Mouse (Mus musculus) small intestine, adult 10 weeks (tissue): Measurements from ENCODE around the gene E130309D02Rik. TPM values are rescaled to one million over a fixed set of nuclear protein-coding genes. Genes with fewer than 3 reads are reported as not detected.

Experiments
- polyA plus RNA-seq: library from polyadenylated mRNA; stranded (reverse); fragments of 350-450 nt; fragmentation: Illumina TruSeq; extraction: RNeasy Lipid Tissue Mini Kit (QIAGEN cat#74804); gene quantifications from one replicate; pipeline ENCODE4 v1.2.3, GENCODE M21; 2014; ENCODE audit warnings: low replicate concordance

Gene E130309D02Rik
- polyA plus RNA-seq: 0.30 TPM

DNA sequence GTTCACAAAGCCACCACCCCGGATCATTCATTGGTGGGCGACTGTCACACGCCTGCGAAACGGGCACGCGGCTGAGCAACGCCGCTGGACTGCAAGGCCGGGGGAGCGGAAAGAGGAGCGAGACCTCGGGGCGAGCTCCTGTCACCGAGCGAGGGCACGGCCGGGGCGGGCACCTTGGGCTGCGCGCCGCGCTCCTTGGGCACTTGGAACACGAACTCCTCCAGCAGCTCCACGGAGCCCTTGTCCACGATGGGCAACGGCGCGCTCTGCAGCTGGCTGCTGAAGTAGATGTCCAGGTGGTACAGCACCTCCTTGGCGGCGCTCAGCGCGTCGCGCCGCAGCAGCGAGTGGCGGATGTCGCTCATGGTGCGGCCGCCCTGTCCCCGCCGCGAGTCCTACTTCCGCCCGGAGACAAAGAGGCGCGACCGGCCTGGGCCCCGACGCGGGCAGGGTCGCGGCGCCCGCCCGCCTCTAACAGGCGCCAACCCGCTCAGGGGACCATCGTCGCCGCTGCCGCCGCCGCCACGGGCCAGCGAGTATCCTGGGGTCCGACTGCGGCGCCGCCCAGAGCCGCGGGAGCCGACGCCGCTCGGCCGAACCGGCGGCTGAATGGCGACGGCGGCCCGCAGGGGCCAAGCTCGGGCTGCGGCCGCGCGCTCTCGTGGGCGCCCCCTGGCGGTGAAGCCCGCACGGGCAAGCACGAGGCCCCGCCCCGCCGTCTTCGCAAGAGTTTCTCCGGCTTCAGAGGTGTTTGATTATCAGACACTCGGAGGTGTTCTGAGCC lies at the start of gene E130309D02Rik:
Gene E130309D02Rik (minus strand): TSS at position 631 of the 784 bp plus-strand sequence.

DNA sequence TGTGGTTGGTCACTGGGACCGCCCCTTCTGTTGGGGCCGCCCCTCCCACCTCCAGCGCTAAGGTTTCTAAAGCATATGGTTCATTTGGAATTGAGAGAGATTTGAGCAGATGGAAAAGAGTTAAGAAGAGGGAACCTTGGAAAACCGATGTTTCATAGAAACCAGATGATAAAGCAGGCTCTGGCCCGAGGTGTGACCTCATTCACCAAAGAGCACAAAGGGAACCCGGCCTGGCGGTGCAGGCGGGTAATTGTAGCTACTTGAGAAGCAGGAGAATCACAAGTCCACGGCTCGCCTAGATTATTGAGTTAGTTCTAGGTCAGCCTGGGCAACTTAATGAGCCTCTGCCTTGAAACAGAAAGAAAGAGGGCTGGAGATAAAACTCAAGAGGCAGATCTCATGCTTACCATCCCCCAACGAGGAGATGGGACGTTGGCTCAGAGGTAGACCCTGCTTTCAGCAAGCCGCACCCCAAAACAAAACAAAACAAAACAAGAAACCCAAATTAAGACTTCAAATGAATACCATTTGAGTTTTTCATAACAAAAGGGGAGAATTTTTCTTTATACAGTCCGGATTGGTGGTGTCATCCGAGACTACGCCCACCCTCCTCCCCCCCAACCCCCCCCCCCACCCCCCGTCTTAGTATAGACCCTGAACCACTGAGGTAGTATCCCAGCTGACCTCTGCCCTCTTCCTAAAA lies 41.7 kb upstream of the E130309D02Rik start, which contains the start of gene Grid2ip:
Gene Grid2ip (plus strand): TSS at position 653 of the 703 bp plus-strand sequence.

DNA sequence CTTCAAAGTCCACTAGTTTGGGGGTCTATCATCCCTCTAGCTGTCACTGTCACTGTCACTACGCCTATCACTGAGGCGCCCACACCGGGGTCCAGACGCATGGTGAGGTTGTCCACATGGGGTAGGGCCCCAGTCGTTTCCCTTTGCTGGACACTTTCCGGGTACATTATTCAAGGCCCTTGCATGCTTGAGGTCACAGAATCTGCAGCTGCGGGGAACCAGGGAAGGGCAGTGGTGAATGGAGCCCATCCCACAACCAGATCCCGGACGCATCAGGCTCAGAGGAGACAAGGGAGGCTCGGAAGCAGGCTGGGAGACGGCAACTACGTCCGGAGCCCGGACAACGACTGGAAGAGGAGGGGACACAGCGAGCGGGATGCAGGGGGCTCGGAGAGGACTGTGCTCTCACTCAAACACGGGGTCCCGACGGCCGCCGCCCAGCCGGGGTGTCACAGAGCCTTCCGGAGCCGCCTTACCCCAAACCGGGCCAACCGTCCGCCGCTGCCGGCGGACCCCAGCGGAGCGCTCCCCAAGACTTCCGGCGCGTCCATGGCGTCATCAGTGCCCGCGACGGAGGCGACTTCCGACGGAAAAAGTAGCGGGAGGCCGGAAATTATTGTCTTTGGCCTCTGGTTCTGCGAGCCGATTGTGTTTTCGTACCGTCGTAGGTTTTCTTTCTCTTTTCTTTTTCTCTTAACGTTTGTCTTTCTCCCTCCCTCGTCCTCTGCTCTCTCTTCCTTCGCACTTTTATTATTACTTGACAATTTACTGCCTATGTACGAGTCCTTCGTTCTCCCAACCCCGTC lies 13.7 kb upstream of the E130309D02Rik start, which contains the start of gene Zdhhc4:
Gene Zdhhc4 (minus strand): TSS at position 567 of the 806 bp plus-strand sequence.

DNA sequence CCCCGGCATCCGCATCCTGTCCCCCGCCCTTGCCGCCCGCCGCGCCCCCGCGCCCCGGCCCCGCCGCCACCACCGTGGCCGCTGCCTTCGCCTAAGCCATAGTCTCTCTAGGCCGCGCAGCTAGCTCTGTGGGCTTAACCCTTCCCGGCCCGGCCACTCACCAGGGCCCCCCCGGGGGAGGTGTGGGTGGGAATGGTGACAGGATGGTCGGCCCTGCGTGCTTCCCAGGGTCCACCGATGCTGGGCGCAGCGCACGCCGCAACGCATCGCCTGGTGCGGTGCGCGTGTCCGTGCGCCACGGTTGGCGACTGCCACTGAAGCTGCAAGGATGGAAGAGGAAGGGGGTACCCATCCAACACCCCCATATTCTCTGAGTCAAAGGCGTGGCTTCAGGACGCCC lies 21.8 kb downstream of the E130309D02Rik start, which contains the start of gene Zfp853:
Gene Zfp853 (minus strand): TSS at position 220 of the 400 bp plus-strand sequence.

DNA sequence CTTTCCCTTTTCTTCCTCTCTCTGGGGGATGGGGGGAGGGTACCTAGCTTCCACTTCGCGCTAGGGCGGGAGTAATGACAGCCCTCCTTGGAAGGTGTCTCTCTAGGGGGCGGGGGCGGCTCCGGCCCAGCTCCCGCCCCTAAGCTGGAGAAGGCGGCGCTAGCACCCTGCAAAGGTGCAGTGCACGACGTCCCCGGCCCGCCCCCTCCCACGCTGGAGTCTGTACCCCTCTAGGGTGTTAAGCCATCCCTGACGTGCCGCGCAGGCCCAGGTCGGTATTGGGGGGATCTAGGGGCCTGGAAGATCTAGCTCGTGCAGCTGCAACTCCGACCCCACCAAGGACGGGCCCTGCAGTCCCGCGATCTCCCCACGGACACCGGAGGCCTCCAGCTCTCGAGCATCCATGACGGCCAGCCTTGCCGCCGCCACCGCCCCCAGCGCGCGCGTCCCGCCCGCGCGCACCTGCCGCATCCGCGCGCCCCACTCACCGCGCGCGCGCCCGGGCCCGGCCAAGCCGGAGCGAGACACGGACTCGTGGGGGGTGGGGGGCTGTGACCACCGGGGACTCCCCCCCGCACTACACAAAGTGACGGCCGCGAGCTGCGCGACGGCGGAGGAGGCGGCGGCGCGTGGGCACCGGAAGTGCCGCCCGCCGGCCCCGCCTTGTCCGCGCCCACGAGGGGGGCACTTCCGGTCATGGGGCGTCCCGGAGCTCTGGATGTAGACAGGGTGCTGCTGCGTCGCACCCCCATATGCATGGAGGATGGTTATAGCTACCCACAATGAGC lies 45.6 kb downstream of the E130309D02Rik start, which contains the start of gene Zfp316:
Gene Zfp316 (minus strand): TSS at position 660 of the 788 bp plus-strand sequence.

Other genes starting within 250 kb of the E130309D02Rik start
- 21.9 TPM for gene Rnf216, start 202.4 kb downstream of the E130309D02Rik start, polyA plus RNA-seq
- not detected for gene Olfr718-ps1, start 167.8 kb downstream of the E130309D02Rik start, polyA plus RNA-seq
- 4.9 TPM for gene Rbak, start 134.6 kb downstream of the E130309D02Rik start, polyA plus RNA-seq
- gene Spdye4b, start 134.3 kb downstream of the E130309D02Rik start, polyA plus RNA-seq: not detected
- not detected for gene Spdye4a, start 88.5 kb downstream of the E130309D02Rik start, polyA plus RNA-seq
- 3.0 TPM for gene Zfp12, start 80.2 kb downstream of the E130309D02Rik start, polyA plus RNA-seq
- gene Zfp316, start 45.3 kb downstream of the E130309D02Rik start, polyA plus RNA-seq: 0.15 TPM
- gene Zfp853, start 21.7 kb downstream of the E130309D02Rik start, polyA plus RNA-seq: not detected
- gene Zdhhc4, start 13.9 kb upstream of the E130309D02Rik start, polyA plus RNA-seq: 2.7 TPM
- gene Grid2ip, start 42.0 kb upstream of the E130309D02Rik start, polyA plus RNA-seq: not detected
- 173 TPM for gene Kdelr2, start 88.5 kb upstream of the E130309D02Rik start, polyA plus RNA-seq
- gene Daglb, start 149.2 kb upstream of the E130309D02Rik start, polyA plus RNA-seq: 1.2 TPM
- gene Rac1, start 212.7 kb upstream of the E130309D02Rik start, polyA plus RNA-seq: 457 TPM